Mouse (Mus musculus) lung, postnatal 10 days (tissue): ENCODE measurements around the gene Ccdc74a.

ENCODE experiments used
- DNase-seq: peaks from one replicate; pipeline ENCODE4 v3.0.0; 2021

Ccdc74a gene

DNA sequence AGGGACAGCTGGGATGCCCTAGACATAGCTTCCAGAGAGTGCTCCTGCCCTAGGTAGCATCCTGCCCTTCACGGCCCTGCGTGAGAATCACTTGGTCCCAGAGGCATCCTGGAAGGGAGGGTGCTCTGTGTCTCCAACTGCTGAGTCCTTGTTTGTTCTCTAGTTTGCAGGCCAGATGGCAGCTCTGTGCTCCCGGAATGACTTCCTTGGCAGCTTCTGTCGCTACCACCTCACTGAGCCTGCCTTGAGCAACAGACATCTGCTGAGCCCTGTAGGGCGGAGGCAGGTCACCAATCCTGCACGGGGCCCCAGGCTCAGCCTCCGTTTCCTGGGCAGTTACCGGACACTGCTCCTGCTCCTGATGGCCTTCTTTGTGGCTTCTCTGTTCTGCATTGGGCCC, 4.0 kb upstream of the Ccdc74a start:
- no peak for DNase-seq

DNA sequence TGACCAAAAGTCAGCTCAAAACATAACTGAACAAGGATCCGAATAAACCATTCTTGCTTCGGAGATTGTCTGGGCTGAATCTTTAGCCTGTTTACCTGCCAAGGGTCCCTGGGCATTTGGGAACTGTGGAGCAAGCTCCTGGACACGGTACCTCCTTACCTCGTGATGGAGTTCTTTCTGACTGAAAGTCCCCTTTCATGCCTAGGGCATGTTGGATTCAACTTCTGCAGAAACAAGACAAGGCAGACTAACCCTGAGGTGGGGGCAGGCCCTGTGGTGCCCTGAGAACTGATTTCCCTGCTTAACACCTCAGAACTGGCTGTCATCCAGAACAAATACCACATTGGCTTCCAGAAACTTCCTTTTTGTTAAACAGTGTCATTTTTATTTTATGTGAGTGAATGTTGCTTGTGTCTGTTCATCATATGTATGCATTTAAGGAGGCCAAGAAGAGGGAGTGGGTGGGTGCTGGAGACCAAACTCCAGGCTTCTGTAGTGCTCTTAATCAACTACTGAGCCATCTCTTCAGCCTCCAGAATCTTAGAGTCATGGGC, 2.8 kb upstream of the Ccdc74a start:
- no peak for DNase-seq

DNA sequence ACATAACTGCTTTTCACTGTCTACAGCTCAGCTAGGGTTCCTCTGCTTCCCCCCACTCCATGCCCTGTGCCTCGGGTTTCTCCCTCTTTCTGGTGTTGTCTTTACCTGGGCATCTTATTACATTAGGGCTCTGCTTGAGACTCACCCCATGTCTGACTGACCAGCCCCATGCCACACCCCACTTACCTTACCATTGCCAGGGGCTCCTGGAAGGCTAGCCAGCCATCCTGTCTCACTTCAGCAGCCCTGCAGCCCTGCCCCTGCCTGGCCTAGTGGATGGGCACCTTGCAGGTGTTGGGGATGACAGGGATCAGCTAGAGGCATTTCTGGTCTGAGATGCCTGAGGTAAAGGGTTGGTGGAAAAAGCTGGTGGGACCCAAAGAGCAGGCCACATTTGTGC, 886 bp downstream of the Ccdc74a start:
- no peak for DNase-seq

DNA sequence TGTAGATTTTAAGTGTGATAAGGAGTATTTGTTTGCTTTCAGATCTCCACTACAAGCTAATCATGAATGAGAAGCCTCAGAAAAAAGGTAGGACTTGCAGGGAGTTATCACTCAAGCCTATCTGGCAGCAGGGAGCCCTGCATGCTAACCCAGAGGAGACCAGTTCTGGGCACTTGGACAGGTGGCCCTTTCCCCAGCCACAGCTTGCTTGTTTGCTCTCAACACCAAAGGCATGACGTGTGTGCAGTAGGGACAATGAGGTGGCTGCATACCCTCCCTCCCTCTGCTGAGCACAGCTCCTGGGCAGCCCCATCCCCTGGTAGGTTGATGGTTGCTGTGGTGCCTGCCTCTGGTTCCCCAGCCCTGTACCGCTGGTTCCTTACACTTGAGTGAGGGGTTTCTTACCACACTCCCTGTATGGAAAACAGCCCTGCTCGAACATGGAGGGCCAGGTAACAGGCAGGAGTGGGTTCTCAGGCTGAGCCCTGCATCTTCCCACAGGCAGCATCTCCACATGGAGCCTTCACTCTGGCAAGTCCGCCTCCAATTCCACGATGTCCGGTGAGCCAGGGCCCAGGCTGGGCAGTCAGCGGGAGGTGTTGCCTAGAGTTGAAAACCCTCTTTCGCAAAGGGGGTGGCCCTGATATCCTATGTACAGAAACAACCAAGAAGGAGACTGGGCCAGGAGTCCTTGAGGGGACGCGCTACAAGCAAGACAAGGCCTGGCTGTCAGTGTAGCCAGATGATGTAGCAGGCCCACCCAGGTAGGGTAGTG, 1.5 kb downstream of the Ccdc74a start:
- DNase-seq, result no peak

DNA sequence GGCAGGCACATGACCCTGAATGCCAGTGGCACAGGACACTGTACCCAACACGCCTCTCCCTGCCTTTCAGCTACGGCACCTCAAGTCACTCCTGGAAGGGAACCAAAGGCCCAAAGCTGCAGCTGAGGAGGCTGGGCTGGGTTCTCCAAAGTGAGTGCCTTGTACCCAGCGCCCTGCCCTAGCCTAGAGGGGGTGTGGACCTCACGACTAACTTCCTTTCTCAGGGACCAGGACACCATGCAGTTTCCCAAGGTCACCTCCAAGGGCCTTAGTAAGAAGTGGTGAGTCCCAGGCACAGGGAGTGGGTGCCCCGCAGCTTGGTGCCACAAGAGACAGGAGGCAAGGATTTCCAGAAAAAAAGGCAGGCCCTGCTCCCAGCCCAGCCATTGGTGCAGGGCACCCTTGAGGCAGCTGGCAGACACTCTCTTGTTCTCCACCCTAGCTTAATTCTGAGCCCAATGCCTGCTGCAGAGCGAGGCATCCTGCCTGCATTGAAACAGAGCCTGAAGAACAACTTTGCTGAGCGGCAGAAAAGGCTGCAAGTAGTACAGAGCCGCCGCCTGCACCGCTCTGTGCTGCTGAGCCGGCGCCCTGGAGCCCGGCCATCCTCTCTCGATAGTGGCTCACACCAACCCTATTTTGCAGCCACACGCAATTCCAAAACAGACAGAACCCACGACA, 3.8 kb downstream of the Ccdc74a start:
- DNase-seq, result no peak

DNA sequence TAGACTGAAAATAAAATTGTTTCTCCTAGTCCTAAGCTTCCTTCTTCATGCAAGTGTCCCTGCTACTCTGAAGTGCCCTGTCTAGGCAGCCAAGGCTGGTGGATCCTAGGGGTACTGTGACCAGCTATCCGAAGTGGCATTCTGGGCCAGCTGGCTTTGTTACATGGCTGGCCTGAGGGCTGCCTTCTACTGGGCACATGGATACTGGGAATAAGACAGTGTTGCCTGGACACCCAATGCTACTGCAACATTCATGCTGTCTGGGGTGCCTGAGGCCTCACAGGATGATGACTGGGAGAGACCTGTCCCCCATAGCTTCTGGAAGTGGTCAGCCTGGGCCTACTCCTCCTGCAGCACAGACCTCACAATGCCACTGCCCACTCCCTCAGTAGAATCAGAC, 4.4 kb downstream of the Ccdc74a start:
- no peak for DNase-seq

DNA sequence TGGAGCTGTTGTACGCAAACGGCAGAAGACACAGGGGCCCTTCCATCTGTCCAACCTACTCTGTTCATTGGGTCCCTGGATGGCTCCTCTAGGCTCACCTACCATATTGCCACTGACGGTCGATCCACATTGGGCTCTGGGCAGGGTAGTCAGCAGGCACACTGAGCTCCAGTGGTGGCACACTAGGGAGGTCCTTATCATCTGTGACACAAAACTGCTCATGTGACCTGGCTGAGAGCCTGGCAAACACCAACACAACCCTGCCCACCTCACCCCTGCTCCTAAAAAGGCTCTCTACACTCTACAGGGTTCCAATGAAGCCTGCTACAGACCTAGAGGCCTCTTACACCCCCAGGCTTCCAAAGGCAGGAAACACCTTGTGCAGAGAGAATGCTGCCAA, 6.3 kb downstream of the Ccdc74a start:
- no peak for DNase-seq

DNA sequence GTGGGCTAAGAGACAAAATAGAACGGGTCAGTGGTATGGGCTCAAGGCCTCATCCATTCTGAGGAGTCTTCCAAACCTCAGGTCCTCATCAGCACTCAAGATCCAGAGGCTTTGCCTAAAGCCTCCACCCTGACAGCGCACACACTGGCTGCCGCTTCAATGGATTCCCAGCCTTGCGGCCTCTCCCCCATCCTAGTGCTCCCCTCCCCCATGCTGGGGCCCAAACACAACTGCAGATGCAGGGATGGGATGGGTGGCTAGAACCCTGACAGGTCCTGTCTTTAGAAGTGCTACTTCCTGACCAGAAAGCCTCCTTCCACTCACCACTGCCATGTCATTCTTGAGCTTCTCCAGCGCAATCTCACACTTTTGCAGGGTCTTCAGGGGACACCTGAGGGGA, 7.3 kb downstream of the Ccdc74a start:
- DNase-seq, result no peak

DNA sequence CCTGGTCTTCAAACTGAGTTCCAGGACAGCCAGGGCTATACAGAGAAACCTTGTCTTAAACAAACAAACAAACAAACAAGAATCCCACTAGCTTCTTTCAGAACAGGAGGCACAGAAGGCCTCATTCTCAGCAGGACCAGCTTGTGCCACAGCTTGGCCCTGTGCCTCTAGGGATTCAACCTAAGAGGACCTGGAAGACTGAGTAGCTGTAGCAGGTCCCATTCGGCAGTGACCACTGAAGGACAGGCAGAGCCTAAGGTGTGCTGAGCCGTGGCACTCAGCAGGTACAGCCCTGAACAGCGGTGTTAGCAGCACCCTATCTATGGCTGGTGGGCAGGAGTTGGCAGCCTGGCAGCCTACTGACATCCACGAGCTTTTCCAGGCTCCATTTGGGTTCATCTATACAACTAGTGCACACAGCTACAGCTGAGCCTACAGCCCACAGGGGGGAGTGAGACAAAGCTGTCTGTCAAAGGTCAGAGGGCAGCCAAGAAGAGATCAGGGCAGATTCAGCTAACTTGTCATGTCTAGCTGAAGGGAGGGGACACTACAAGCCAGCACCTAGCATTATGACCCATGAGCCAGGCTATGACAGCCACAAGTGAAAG, 8.0 kb downstream of the Ccdc74a start:
- DNase-seq, result no peak

DNA sequence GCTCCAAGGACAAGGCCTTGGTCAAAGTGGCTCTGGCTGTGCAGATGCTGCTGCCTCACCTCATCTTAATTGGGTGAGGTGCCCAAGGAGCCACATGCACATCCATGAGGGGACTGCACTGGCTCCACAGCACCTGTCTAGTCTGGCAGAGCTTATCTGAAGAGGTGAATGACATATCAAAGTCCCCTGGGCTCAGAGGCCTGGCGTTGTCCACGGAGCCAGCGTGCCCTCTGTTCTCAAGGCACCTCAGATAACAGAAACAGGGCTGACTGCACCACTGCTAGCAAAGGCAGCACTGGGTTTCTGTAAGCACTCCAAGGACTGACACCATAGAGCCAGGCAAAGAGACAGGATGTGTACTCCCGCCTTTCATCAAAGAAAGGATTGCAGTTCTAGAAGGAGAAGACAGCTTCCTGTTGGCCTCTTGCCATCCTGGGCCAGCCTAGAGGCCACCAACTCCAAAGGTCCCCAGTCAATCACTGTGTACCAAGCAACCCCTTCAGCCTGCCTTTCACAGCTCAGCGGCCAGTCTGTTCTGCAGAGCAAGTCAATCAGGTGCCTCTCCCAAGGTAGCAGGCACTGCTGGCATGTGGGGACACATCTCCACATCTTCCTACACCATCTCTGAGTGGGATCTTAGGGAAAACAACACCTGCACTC, 10.1 kb downstream of the Ccdc74a start:
- DNase-seq, result peak; percentile 37

DNA sequence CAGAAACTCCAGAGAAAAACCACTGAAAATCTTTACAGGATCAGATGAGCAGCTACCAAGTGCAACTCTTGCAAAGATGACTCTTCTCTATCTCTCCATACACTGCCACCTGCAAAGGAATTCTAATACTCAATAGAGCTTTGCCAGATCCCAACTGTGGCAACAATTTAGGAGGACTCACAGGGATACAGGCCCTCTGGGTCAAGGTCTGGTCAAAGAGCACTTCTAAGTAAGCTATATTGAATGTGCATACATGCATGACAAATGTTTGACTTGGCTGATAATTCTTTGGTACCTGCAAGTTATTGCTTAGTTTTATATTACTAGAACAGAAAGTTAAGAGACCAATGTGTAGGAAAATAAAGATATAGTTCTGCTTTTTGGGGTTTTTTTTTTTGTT, 19.3 kb downstream of the Ccdc74a start:
- DNase-seq, result no peak

DNA sequence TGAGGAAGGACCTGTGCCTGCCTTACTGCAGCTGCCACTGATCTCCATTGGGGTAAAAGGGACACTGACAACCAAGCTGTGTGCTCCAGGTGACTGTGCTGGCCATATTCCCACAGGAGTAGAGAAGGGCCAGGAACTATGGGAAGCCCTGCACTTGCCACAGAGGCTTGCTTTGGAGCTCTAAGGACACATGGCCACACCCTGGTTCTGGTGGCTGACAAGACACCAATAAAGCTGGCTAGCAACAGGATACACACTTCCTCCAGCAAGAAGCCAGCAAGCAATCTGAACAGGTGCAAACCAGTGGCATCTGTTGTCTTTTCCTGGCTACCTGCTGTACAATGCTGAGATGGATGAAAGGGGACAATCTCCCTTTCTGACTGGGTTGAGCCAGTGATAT, 23.6 kb downstream of the Ccdc74a start:
- no peak for DNase-seq

DNA sequence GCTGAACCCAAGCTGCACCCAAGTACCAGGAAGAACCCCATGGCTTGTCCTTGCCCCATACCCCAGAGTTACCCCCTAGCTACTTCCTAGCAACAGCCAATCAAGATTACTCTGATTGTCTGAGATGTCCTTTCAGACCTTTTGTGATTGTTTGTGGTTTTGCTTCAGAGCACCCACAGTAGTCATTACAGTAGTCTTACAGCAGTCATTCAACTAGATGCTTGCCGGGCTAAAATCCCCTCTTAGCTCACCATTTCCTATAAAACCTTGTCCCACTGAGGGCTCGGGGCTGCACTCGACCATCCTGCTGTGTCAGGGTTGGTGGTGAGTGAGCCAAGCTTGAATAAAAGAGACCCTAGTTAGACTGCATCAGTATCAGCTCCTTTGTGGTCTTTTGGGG, 48.6 kb downstream of the Ccdc74a start:
- DNase-seq, result no peak
